Mouse (Mus musculus) lung, embryonic 16.5 days (tissue): ENCODE measurements around the gene Rps27a. TPM values are rescaled to one million over a fixed set of nuclear protein-coding genes. Genes with fewer than 3 reads are reported as not detected.
"Not testable (repeated sequence)": the region's sequence is repeated elsewhere in the genome, so short reads cannot be mapped to it uniquely, and the experiment has no call there.

Source experiments
- ATAC-seq: fragments of 200-750 bp; cut with Nextera tagmentation; 2 replicates; pipeline ENCODE4 v1.8.0; 2017; ENCODE audit warnings: low read depth, mild to moderate bottlenecking, moderate library complexity
- H3K27ac ChIP-seq: fragments of 300-500 bp; sonication (generic); 2 replicates; pipeline ENCODE4 v1.5.1; 2014; ENCODE audit warnings: mild to moderate bottlenecking, control low read depth, low read length
- H3K27me3 ChIP-seq: fragments of 300-500 bp; sonication (generic); 2 replicates; pipeline ENCODE4 v1.6.1; 2014; ENCODE audit warnings: low read depth, low read length, mixed read lengths; ENCODE audit not compliant: control insufficient read depth, insufficient read depth
- H3K36me3 ChIP-seq: fragments of 300-500 bp; sonication (generic); 2 replicates; pipeline ENCODE4 v1.6.1; 2014; ENCODE audit warnings: low read length; ENCODE audit not compliant: control insufficient read depth, insufficient read depth
- H3K4me1 ChIP-seq: fragments of 300-500 bp; sonication (generic); replicated peaks from 2 replicates; pipeline ENCODE4 v1.6.1; 2014; ENCODE audit warnings: low read length, mixed read lengths; ENCODE audit not compliant: control insufficient read depth, insufficient read depth
- H3K4me2 ChIP-seq: fragments of 300-500 bp; sonication (generic); 2 replicates; pipeline ENCODE4 v1.6.1; 2014; ENCODE audit warnings: low read depth, low read length, control low read depth
- H3K4me3 ChIP-seq: fragments of 300-500 bp; sonication (generic); 2 replicates; pipeline ENCODE4 v1.5.1; 2014; ENCODE audit warnings: mild to moderate bottlenecking, low read length, control low read depth
- H3K9ac ChIP-seq: fragments of 300-500 bp; sonication (generic); 2 replicates; pipeline ENCODE4 v1.6.1; 2014; ENCODE audit warnings: low read length, control low read depth
- H3K9me3 ChIP-seq: fragments of 300-500 bp; sonication (generic); 2 replicates; pipeline ENCODE4 v1.6.1; 2016; ENCODE audit warnings: low read length; ENCODE audit not compliant: control insufficient read depth
- WGBS: fragments of 180-500 bp; shearing (Covaris S2); extraction: QIAGEN DNeasy Blood & Tissue Kit; methylation state at CpG from one replicate; pipeline ENCODE4 v1.1.7; 2014; 5-methylcytosine and 5-hydroxymethylcytosine counted together
- polyA plus RNA-seq: library from polyadenylated mRNA; unstranded; fragments of >200 nt; fragmentation: Nextera tagmentation; extraction: Ambion mirVana; gene quantifications from 2 replicates; pipeline ENCODE4 v1.2.1, GENCODE M21; 2015

The Rps27a gene
- polyA plus RNA-seq, 1 experiment from 2014 or later, result 1,066 TPM

DNA sequence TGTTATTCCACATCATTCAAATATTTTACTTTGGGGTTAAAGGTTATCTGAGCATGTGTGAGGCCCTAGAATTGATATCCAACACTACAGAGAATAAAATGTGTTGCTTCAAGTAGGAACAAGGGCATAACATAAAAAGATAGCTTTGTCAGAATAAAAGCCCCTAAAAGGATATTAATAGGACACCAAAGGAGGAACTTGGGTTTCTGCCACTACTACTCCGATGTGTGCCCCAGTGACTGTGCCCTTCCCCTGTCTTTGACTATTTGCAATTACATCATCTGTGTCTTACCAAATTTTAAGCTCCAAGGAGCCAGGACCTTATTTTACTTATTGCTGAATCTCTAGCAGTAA is 1.5 kb upstream of the Rps27a start:
- Histone ChIP-seq H3K27ac (no peak overlapping the region), H3K4me2 (no peak overlapping the region), H3K9ac (no peak overlapping the region), H3K4me3 (no peak overlapping the region), H3K9me3 (no peaks in the 10 kb centered on the region), H3K27me3 (no peaks in the 10 kb centered on the region), H3K36me3 (peaks cover 11% of the 10 kb centered on the region), H3K4me1 (peaks cover 10% of the 10 kb centered on the region)
- WGBS, result 54% methylated on average over 1 of the region's 1 CpGs
- no peak for ATAC-seq

DNA sequence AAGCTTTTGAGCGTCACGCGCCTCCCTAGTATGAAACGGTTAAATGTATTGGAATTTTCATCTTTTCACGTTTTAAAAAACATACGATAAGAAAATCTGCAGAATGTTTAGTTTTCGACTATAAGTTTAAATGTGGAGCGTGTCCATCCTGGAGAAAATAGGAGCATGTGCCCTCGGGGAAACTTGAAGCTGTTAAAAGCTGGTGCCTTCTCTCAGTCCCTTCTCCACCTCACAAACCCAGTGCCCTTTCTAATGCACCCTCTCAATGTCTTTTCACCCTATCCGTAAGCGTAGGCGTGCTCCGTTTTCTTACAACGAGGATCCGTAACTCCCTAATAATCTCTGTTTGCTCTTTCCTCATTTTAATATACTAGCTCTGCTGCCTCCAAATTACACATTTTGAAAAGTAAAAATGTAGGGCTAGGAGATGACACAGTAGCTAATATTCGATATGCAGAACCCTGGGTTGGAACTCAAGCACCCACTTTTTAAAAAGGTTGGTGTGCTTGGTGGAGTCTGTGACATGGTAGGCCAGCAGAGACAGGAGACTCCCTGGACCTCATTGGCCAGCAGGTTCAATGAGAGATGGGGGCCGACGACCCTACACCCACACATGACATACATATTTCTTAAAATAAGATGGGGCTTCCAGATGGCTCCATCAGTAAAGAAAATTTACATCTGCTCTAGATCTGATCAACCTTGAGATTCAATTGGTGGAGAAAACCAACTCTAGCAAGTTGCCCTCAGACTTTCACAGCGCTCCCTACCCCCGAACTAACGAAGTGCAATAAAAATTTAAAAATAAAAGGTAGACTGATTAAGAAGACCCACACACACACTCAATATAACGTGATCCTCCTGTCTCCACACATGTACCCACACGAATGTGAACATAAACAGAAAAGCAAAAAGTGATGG is 855 bp upstream of the Rps27a start:
- Histone ChIP-seq H3K4me2 (peak overlapping the region; percentile 72), H3K9ac (peak overlapping the region; percentile 92), H3K4me1 (peaks cover 10% of the 10 kb centered on the region), H3K36me3 (peaks cover 17% of the 10 kb centered on the region), H3K4me3 (peak overlapping the region; percentile 88), H3K27me3 (no peaks in the 10 kb centered on the region), H3K27ac (0 out of 2 replicates have a peak overlapping the region, but pooled peaks have one; percentile 2), H3K9me3 (no peaks in the 10 kb centered on the region)
- WGBS, result 17% methylated on average over 23 of the region's 23 CpGs
- ATAC-seq, result no peak

DNA sequence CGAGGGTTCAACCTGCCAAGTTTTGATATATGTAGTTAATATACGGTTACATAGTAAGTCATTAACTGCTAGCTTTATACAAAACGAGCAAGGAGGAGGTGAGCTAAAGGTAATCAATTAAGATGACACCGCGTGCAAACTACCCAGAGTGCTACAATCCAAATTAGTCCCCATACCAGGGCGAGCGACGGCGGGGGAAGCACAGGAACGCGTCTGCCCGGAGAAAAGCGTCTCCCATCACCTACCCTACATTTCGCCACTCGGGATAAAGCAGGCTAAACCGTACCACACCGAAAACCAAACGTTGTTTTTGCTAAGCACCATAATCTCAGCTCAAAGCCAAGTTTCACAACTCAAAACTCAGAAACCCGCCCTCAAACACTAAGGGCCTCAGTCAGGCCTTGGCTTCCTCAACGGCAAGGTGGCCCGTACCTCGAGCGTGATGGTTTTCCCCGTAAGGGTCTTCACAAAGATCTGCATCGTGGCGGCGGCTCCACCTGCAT is 609 bp downstream of the Rps27a start:
- Histone ChIP-seq H3K4me1 (peaks cover 10% of the 10 kb centered on the region), H3K4me3 (peak overlapping the region; percentile 88), H3K4me2 (peak overlapping the region; percentile 70), H3K27me3 (no peaks in the 10 kb centered on the region), H3K36me3 (peaks cover 19% of the 10 kb centered on the region), H3K27ac (peak overlapping the region; percentile 69), H3K9me3 (no peaks in the 10 kb centered on the region), H3K9ac (peak overlapping the region; percentile 92)
- ATAC-seq, result peak; percentile 35
- WGBS, result under 1% methylated on average over 27 of the region's 27 CpGs

DNA sequence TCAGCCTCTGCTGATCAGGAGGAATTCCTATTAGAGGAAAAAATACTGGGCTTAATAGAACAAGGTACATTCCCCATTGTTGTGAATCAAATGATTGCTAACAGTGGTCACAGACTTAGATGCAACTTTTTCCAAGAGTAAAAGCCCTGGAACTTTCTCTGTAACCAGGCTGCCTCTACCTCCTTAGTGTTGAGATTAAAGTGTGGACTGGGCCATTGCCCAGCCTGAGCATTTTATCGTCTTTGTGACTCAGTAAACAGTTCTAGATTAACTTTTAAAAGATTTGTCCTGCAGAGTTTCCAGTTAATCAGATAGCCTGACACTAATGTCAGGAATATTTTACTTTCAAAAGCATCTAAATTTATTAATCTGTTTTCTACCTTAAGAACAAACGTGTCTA is 1.1 kb downstream of the Rps27a start:
- H3K4me2 ChIP-seq, result peak overlapping the region; percentile 70
- WGBS, result 11% methylated on average over 2 of the region's 2 CpGs
- peaks cover 22% of the 10 kb centered on the region for H3K36me3 ChIP-seq
- H3K4me3 ChIP-seq, result peak overlapping the region; percentile 88
- H3K27me3 ChIP-seq, result no peaks in the 10 kb centered on the region
- peaks cover 10% of the 10 kb centered on the region for H3K4me1 ChIP-seq
- no peak for ATAC-seq
- no peaks in the 10 kb centered on the region for H3K9me3 ChIP-seq
- peak overlapping the region; percentile 92 for H3K9ac ChIP-seq
- no peak overlapping the region; the same call in 1 of the 2 replicates for H3K27ac ChIP-seq

- peaks cover 10% of the 10 kb centered on the region for H3K4me1 ChIP-seq
- peaks cover 25% of the 10 kb centered on the region for H3K36me3 ChIP-seq
- H3K4me2 ChIP-seq, result peak overlapping the region; percentile 70
- not testable (repeated sequence) for H3K27ac ChIP-seq, H3K27me3 ChIP-seq, H3K9me3 ChIP-seq, ATAC-seq
- 89% methylated on average over 2 of the region's 2 CpGs for WGBS
- H3K4me3 ChIP-seq, result peak overlapping the region; percentile 88
- peak overlapping the region; percentile 92 for H3K9ac ChIP-seq
Measured at GRCm38 (mm10) chr11:29546297-29546696, 1.6 kb downstream of the Rps27a start.

DNA sequence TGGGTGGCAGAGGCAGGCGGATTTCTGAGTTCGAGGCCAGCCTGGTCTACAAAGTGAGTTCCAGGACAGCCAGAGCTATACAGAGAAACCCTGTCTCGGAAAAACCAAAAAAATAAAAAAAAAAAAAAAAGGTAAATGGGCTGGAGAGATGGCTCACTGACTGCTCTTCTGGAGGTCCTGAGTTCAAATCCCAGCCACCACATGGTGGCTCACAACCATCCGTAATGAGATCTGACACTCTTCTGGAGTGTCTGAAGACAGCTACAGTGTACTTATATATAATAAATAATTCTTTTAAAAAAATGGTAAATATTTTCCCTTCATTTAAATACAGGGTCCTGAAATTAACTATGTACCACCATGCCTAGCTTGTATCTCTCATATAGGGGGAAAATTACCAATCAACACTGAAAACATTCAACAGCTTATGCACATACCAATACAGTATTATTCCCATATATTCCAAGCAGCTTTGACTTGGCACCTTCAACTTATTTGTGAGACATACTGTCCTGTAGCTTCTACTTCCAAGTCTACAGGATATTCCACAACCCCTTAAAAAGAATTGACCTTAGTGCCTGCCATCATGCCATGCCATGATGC is 2.7 kb downstream of the Rps27a start:
- WGBS, result 81% methylated on average over 4 of the region's 4 CpGs
- H3K4me3 ChIP-seq, ATAC-seq, H3K9ac ChIP-seq, H3K4me2 ChIP-seq, H3K27ac ChIP-seq, H3K27me3 ChIP-seq, H3K9me3 ChIP-seq: not testable (repeated sequence)
- peaks cover 10% of the 10 kb centered on the region for H3K4me1 ChIP-seq
- peaks cover 29% of the 10 kb centered on the region for H3K36me3 ChIP-seq

DNA sequence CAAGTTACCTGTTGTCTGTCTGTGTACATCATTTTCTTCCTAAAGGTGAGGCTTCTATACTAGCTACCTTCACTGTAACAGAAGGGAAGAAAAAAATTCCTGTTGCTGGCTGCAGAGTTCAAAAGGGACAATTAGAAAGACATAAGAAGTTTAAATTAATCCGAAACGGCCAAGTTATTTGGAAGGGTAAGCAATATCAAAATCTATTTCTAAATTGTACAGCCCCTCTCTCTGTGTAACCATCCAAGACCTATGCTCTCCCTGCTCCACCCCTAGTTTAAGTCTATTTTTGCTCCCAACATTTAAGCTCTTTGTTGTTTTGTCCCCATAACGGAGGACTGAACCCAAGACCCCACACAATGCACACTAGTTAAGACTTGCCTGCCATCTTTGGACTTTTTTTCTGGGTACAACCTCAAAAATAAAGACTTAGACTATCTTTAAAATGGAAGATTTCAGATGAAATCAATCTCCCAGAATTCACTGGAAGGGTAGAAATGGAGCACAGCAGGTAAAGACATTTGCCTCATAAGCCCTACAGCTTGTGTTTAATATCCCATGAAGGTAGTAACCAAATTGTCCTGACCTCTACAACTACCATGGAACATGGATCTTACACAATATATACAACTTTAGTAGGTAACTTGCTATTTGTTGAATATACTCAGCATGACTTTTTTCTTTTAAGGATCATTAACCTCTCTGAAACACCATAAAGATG is 3.5 kb downstream of the Rps27a start:
- no peaks in the 10 kb centered on the region for H3K9me3 ChIP-seq
- H3K4me2 ChIP-seq, result no peak overlapping the region
- H3K36me3 ChIP-seq, result peaks cover 32% of the 10 kb centered on the region
- H3K27me3 ChIP-seq, result no peaks in the 10 kb centered on the region
- no peak overlapping the region for H3K4me3 ChIP-seq
- peaks cover 10% of the 10 kb centered on the region for H3K4me1 ChIP-seq
- no peak for ATAC-seq
- H3K27ac ChIP-seq, result no peak overlapping the region
- H3K9ac ChIP-seq, result no peak overlapping the region
- WGBS, result 79% methylated on average over 3 of the region's 3 CpGs

DNA sequence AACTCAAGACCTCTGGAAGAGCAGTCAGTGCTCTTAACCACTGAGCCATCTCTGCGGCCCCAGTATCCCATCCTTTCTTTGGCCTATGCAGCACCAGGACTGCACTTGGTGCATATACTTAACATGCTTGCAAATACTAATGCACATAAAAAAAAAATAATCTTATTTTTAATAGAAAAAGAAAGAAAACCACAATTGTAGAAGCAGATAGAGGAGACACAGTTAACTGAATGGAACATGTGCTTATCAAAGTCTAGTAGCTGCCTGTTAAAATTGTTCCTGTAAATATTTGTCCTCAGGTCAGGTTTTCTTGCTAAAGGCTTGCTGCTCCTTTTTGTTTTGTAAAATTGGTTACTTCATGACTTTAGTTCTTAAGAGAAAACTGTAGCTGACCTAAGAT is 9.7 kb downstream of the Rps27a start:
- Histone ChIP-seq H3K4me2 (no peak overlapping the region), H3K36me3 (peaks cover 39% of the 10 kb centered on the region), H3K27me3 (no peaks in the 10 kb centered on the region), H3K9me3 (no peaks in the 10 kb centered on the region), H3K27ac (no peak overlapping the region), H3K4me3 (no peak overlapping the region), H3K9ac (no peak overlapping the region), H3K4me1 (no peaks in the 10 kb centered on the region)
- no peak for ATAC-seq
- 94% methylated on average over 1 of the region's 1 CpGs for WGBS
